Mouse (Mus musculus): Measurements from ENCODE around the gene Cacng5.

GRCm38 (mm10) chr11:107844175-107844574 is 70.7 kb downstream of the Cacng5 start:
- no peak for TF ChIP-seq CTCF (IDR thresholded peaks at IDR 0.05; ENCODE audit: low read depth)
- no peak for TF ChIP-seq EP300 (IDR thresholded peaks at IDR 0.05; ENCODE audit: low read depth)

Data from liver, embryonic 14.5 days (tissue).